Mouse (Mus musculus) gastrocnemius, postnatal 10 days (tissue): Measurements from ENCODE around the gene Cs. TPM values are rescaled to one million over a fixed set of nuclear protein-coding genes. Genes with fewer than 3 reads are reported as not detected.

Experiments
- DNase-seq: peaks from one replicate; pipeline ENCODE4 v3.0.0; 2021; ENCODE audit warnings: mixed read lengths
- total RNA-seq, 2 experiments: library from RNA; stranded (reverse); gene quantifications; 2 replicates each; pipeline ENCODE4 v1.2.3; 2021

Gene Cs
- total RNA-seq, 2 experiments from 2014 or later = 483 to 549 TPM

- no peak for DNase-seq
These were observed 35.6 kb downstream of the Cs start for GRCm38 (mm10) chr10:128372989-128373748.

GRCm38 (mm10) chr10:128374393-128374792 is 36.9 kb downstream of the Cs start:
- no peak for DNase-seq

- DNase-seq = no peak
These were observed 38.5 kb downstream of the Cs start for GRCm38 (mm10) chr10:128376099-128376454.

- peak; percentile 95 for DNase-seq
These were observed 39.1 kb downstream of the Cs start, which contains the start of gene Ankrd52 for GRCm38 (mm10) chr10:128376455-128377211. Gene Ankrd52, plus strand, starts transcription at chr10:128377115.

- DNase-seq = no peak
These were observed 39.8 kb downstream of the Cs start for GRCm38 (mm10) chr10:128377222-128377939.

GRCm38 (mm10) chr10:128377940-128378448 is 40.5 kb downstream of the Cs start:
- no peak for DNase-seq

- no peak for DNase-seq
These were observed 40.9 kb downstream of the Cs start for GRCm38 (mm10) chr10:128378462-128378861.

- peak; percentile 44 for DNase-seq
These were observed 41.7 kb downstream of the Cs start for GRCm38 (mm10) chr10:128379260-128379659.

GRCm38 (mm10) chr10:128380565-128380964 is 43.0 kb downstream of the Cs start:
- DNase-seq = no peak

GRCm38 (mm10) chr10:128382482-128382881 is 44.9 kb downstream of the Cs start:
- no peak for DNase-seq

GRCm38 (mm10) chr10:128385902-128386301 is 48.4 kb downstream of the Cs start:
- no peak for DNase-seq

GRCm38 (mm10) chr10:128388941-128389340 is 51.4 kb downstream of the Cs start:
- no peak for DNase-seq

- no peak for DNase-seq
These were observed 52.0 kb downstream of the Cs start for GRCm38 (mm10) chr10:128389570-128389969.

GRCm38 (mm10) chr10:128390366-128390765 is 52.8 kb downstream of the Cs start:
- no peak for DNase-seq

- DNase-seq = no peak
These were observed 54.3 kb downstream of the Cs start for GRCm38 (mm10) chr10:128391850-128392249.

- DNase-seq = no peak
These were observed 58.6 kb downstream of the Cs start for GRCm38 (mm10) chr10:128396017-128396673.

GRCm38 (mm10) chr10:128396716-128397264 is 59.3 kb downstream of the Cs start:
- DNase-seq = no peak

GRCm38 (mm10) chr10:128397466-128397865 is 59.9 kb downstream of the Cs start:
- no peak for DNase-seq

- no peak for DNase-seq
These were observed 62.8 kb downstream of the Cs start for GRCm38 (mm10) chr10:128400338-128400737.

GRCm38 (mm10) chr10:128401056-128401455 is 63.5 kb downstream of the Cs start, which contains the start of gene Slc39a5:
Gene Slc39a5, minus strand, starts transcription at chr10:128401229.
- no peak for DNase-seq

- no peak for DNase-seq
These were observed 64.1 kb downstream of the Cs start for GRCm38 (mm10) chr10:128401638-128402037.

GRCm38 (mm10) chr10:128403931-128404330 is 66.4 kb downstream of the Cs start:
- no peak for DNase-seq
